Mouse (Mus musculus): Measurements from ENCODE around the gene Il17rc. TPM values are rescaled to one million over a fixed set of nuclear protein-coding genes. Genes with fewer than 3 reads are reported as not detected.

Il17rc gene
- 15.7 and 20.2 TPM in 2 replicates for polyA plus RNA-seq (2014; fragmentation: Nextera tagmentation; extraction: Ambion mirVana)

DNA sequence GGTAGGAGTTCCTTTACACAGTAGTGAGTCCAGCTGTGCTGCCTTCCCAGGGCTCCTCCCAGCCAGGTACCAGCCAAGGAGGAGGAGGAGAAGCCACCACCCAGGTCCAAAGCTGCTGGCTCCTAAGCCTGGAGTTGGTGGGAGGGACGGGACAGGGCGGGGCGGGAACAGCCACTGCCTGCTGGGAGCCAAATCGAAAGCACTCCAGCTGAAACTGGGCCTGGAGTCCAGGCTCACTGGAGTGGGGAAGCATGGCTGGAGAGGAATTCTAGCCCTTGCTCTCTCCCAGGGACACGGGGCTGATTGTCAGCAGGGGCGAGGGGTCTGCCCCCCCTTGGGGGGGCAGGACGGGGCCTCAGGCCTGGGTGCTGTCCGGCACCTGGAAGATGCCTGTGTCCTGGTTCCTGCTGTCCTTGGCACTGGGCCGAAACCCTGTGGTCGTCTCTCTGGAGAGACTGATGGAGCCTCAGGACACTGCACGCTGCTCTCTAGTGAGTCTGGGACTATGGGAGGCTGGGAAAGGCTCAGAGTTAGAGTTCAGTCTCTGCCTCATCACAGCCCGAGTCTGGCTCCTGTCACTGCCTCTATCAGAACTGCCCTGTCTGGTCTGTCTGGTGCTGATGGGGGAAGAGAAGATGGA lies at the start of gene Il17rc:
Il17rc (plus strand) TSS at position 131 of the 640 bp plus-strand sequence.
- peaks cover 7% of the 10 kb centered on the region; the same call in 1 of the 2 replicates for H3K4me1 ChIP-seq (ENCODE audit: control insufficient read depth, insufficient read depth, low read length)
- ATAC-seq (ENCODE audit: low read depth) (peak; percentile 31; the same call in 1 of the 2 replicates), DNase-seq (ENCODE audit: low spot score) (peak; percentile 59)
- peak within 1 kb of the TSS; percentile 53 for H3K9ac ChIP-seq (ENCODE audit: low read depth, low read length)
- WGBS: 19% methylated on average over 11 of the region's 12 CpGs
- H3K9me3 ChIP-seq (ENCODE audit: control insufficient read depth, low read length): no peaks in the 10 kb centered on the region
- no peaks in the 10 kb centered on the region for H3K36me3 ChIP-seq (ENCODE audit: control insufficient read depth, insufficient read depth, low read length)
- peak within 1 kb of the TSS; percentile 21 for H3K4me3 ChIP-seq (ENCODE audit: low read depth, low read length)
- peak within 1 kb of the TSS; percentile 52 for H3K4me2 ChIP-seq (ENCODE audit: low read depth, low read length)
- H3K27me3 ChIP-seq (replicated peaks; ENCODE audit: control insufficient read depth, insufficient read depth, low read length): peaks cover 23% of the 10 kb centered on the region
- H3K27ac ChIP-seq (replicated peaks; ENCODE audit: low read depth, low read length): peak within 1 kb of the TSS; percentile 3; the same call in 1 of the 2 replicates

DNA sequence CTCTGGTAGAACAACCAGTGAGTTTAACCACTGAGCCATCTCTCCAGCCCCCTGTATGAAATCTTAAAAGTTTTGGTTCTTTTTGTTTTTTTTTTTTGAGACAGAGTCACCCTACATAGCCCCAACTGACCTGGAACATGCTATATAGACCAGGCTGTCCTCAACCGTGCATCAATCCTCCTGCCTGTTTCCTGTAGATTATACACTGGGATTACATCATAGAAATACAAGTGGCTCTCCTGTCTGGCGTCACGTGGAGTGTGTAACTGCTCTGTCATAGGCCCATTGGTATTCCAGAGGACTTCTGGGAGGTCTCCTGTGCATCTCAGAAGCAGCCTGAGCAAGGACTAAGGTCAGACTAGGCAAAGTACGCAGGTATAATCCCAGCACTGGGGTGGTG lies 48.2 kb upstream of the Il17rc start:
- ATAC-seq (ENCODE audit: low read depth) (no peak), DNase-seq (ENCODE audit: low spot score) (no peak)
- Histone ChIP-seq H3K4me1 (ENCODE audit: control insufficient read depth, insufficient read depth, low read length) (peaks cover 9% of the 10 kb centered on the region), H3K9me3 (ENCODE audit: control insufficient read depth, low read length) (no peaks in the 10 kb centered on the region), H3K27me3 (replicated peaks; ENCODE audit: control insufficient read depth, insufficient read depth, low read length) (no peaks in the 10 kb centered on the region), H3K27ac (replicated peaks; ENCODE audit: low read depth, low read length) (no peak overlapping the region), H3K9ac (ENCODE audit: low read depth, low read length) (no peak overlapping the region), H3K4me3 (ENCODE audit: low read depth, low read length) (no peak overlapping the region), H3K36me3 (ENCODE audit: control insufficient read depth, insufficient read depth, low read length) (no peaks in the 10 kb centered on the region), H3K4me2 (ENCODE audit: low read depth, low read length) (no peak overlapping the region)
- 69% methylated on average over 4 of the region's 4 CpGs for WGBS

DNA sequence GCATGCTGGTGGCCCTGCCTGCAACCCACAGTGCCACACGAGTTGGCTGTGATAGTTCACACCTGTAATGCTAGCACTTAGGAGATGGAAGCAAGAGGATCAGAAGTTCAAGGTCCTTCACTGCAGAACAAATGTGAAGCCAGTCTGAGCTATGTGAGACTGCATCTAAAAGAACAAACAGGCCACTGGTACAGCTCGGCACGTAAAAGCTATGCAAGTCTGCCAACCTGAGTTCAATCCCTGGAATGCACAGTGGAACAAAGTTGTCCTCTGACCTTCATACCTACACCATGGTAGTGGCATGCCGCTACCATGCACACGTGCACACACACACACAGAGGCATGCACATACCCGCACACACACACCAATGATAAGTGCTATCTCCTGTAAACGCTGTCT lies 47.0 kb upstream of the Il17rc start:
- Histone ChIP-seq H3K9ac (ENCODE audit: low read depth, low read length) (no peak overlapping the region), H3K4me2 (ENCODE audit: low read depth, low read length) (no peak overlapping the region), H3K9me3 (ENCODE audit: control insufficient read depth, low read length) (no peaks in the 10 kb centered on the region), H3K27ac (replicated peaks; ENCODE audit: low read depth, low read length) (no peak overlapping the region), H3K36me3 (ENCODE audit: control insufficient read depth, insufficient read depth, low read length) (no peaks in the 10 kb centered on the region), H3K4me1 (ENCODE audit: control insufficient read depth, insufficient read depth, low read length) (peaks cover 4% of the 10 kb centered on the region; the same call in 1 of the 2 replicates), H3K27me3 (replicated peaks; ENCODE audit: control insufficient read depth, insufficient read depth, low read length) (no peaks in the 10 kb centered on the region), H3K4me3 (ENCODE audit: low read depth, low read length) (no peak overlapping the region)
- WGBS: 86% methylated on average over 7 of the region's 7 CpGs
- ATAC-seq (ENCODE audit: low read depth) (no peak), DNase-seq (ENCODE audit: low spot score) (no peak)

DNA sequence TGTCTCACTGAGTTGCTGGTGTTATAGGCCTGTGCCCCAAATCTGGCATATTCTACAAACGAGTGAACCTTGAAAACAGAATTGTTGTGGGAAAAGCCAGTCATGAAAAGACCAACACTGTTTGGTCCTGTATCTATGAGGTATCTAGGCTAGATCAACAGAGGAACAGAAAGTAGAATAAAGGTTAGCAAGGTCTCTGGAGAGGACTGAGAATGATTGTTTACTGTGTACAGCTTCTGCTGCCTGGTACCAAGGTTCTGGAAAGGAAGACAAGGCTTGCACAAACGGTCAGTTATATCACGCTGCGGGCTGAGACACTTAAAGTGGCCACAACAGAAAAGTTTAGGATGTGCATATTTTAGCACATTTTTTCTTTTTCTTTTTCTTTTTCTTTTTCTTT lies 44.5 kb upstream of the Il17rc start:
- H3K27ac ChIP-seq (replicated peaks; ENCODE audit: low read depth, low read length): no peak overlapping the region
- no peak overlapping the region for H3K9ac ChIP-seq (ENCODE audit: low read depth, low read length)
- H3K4me1 ChIP-seq (ENCODE audit: control insufficient read depth, insufficient read depth, low read length): no peaks in the 10 kb centered on the region
- H3K9me3 ChIP-seq (ENCODE audit: control insufficient read depth, low read length): no peaks in the 10 kb centered on the region
- no peaks in the 10 kb centered on the region for H3K36me3 ChIP-seq (ENCODE audit: control insufficient read depth, insufficient read depth, low read length)
- no peak overlapping the region for H3K4me3 ChIP-seq (ENCODE audit: low read depth, low read length)
- no peak overlapping the region for H3K4me2 ChIP-seq (ENCODE audit: low read depth, low read length)
- no peak for DNase-seq (ENCODE audit: low spot score)
- no peak for ATAC-seq (ENCODE audit: low read depth)
- WGBS: 83% methylated on average over 4 of the region's 4 CpGs
- H3K27me3 ChIP-seq (replicated peaks; ENCODE audit: control insufficient read depth, insufficient read depth, low read length): no peaks in the 10 kb centered on the region

DNA sequence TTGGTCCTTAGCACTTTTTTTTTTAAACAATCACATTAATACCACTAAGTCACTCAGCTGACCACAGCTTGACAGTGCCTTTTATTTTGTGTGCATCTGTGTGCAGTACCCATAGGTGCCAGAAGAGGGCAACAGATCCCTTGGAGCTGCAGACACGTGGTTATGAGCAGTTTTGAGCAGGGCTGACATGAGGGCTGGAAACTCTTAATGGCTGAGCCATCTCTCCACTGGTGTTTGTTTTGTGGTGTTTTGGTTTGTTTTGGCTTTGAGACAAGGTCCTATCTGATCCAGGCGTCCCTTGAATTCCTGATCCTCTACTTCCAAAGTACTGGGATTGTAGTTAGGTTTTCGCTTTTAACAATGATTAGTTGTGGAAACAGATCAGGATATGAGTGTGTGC lies 43.8 kb upstream of the Il17rc start:
- Histone ChIP-seq H3K4me1 (ENCODE audit: control insufficient read depth, insufficient read depth, low read length) (no peaks in the 10 kb centered on the region), H3K9me3 (ENCODE audit: control insufficient read depth, low read length) (no peaks in the 10 kb centered on the region), H3K4me2 (ENCODE audit: low read depth, low read length) (no peak overlapping the region), H3K36me3 (ENCODE audit: control insufficient read depth, insufficient read depth, low read length) (no peaks in the 10 kb centered on the region), H3K9ac (ENCODE audit: low read depth, low read length) (no peak overlapping the region), H3K27ac (replicated peaks; ENCODE audit: low read depth, low read length) (no peak overlapping the region), H3K4me3 (ENCODE audit: low read depth, low read length) (no peak overlapping the region), H3K27me3 (replicated peaks; ENCODE audit: control insufficient read depth, insufficient read depth, low read length) (no peaks in the 10 kb centered on the region)
- DNase-seq (ENCODE audit: low spot score): no peak
- 55% methylated on average over 3 of the region's 3 CpGs for WGBS
- no peak for ATAC-seq (ENCODE audit: low read depth)

- no peak overlapping the region for H3K4me3 ChIP-seq (ENCODE audit: low read depth, low read length)
- H3K36me3 ChIP-seq (ENCODE audit: control insufficient read depth, insufficient read depth, low read length): no peaks in the 10 kb centered on the region
- H3K27ac ChIP-seq (replicated peaks; ENCODE audit: low read depth, low read length): no peak overlapping the region
- H3K9me3 ChIP-seq (ENCODE audit: control insufficient read depth, low read length): no peaks in the 10 kb centered on the region
- WGBS: 86% methylated on average over 16 of the region's 16 CpGs
- DNase-seq (ENCODE audit: low spot score): no peak
- no peak overlapping the region for H3K4me2 ChIP-seq (ENCODE audit: low read depth, low read length)
- no peak for ATAC-seq (ENCODE audit: low read depth)
- H3K9ac ChIP-seq (ENCODE audit: low read depth, low read length): no peak overlapping the region
- H3K27me3 ChIP-seq (replicated peaks; ENCODE audit: control insufficient read depth, insufficient read depth, low read length): no peaks in the 10 kb centered on the region
- no peaks in the 10 kb centered on the region for H3K4me1 ChIP-seq (ENCODE audit: control insufficient read depth, insufficient read depth, low read length)
Measured at GRCm38 (mm10) chr6:113428006-113428405, 43.2 kb upstream of the Il17rc start.

DNA sequence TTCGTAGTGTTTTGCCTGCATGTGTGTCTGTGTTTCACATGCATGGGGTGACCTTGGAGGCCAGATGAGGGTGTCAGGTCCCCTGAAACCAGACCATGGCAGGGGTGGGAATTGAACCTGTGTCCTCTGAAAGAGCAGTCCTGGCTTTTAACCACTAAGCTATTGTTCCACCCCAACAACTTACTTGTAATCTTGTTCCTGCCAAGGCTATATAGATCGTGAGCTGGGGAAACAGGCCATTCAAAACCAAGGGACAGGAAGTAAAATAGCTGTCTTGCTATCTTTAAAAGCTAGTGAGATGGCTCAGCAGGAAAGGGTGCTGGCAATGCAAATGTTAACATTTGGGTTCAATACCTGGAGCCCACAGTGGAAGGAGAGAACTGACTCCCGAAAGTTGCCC lies 41.3 kb upstream of the Il17rc start:
- WGBS: 69% methylated on average over 3 of the region's 3 CpGs
- Histone ChIP-seq H3K27me3 (replicated peaks; ENCODE audit: control insufficient read depth, insufficient read depth, low read length) (no peaks in the 10 kb centered on the region), H3K4me2 (ENCODE audit: low read depth, low read length) (no peak overlapping the region), H3K4me1 (ENCODE audit: control insufficient read depth, insufficient read depth, low read length) (no peaks in the 10 kb centered on the region), H3K36me3 (ENCODE audit: control insufficient read depth, insufficient read depth, low read length) (no peaks in the 10 kb centered on the region), H3K4me3 (ENCODE audit: low read depth, low read length) (no peak overlapping the region), H3K27ac (replicated peaks; ENCODE audit: low read depth, low read length) (no peak overlapping the region), H3K9me3 (ENCODE audit: control insufficient read depth, low read length) (no peaks in the 10 kb centered on the region), H3K9ac (ENCODE audit: low read depth, low read length) (no peak overlapping the region)
- no peak for ATAC-seq (ENCODE audit: low read depth)
- DNase-seq (ENCODE audit: low spot score): no peak

- H3K4me3 ChIP-seq (ENCODE audit: low read depth, low read length): no peak overlapping the region
- H3K9ac ChIP-seq (ENCODE audit: low read depth, low read length): no peak overlapping the region
- no peak overlapping the region for H3K4me2 ChIP-seq (ENCODE audit: low read depth, low read length)
- DNase-seq (ENCODE audit: low spot score): no peak
- H3K27me3 ChIP-seq (replicated peaks; ENCODE audit: control insufficient read depth, insufficient read depth, low read length): no peaks in the 10 kb centered on the region
- 57% methylated on average over 3 of the region's 3 CpGs for WGBS
- no peaks in the 10 kb centered on the region for H3K4me1 ChIP-seq (ENCODE audit: control insufficient read depth, insufficient read depth, low read length)
- no peak overlapping the region for H3K27ac ChIP-seq (replicated peaks; ENCODE audit: low read depth, low read length)
- H3K36me3 ChIP-seq (ENCODE audit: control insufficient read depth, insufficient read depth, low read length): no peaks in the 10 kb centered on the region
- no peak for ATAC-seq (ENCODE audit: low read depth)
- no peaks in the 10 kb centered on the region for H3K9me3 ChIP-seq (ENCODE audit: control insufficient read depth, low read length)
Measured at GRCm38 (mm10) chr6:113430846-113431245, 40.4 kb upstream of the Il17rc start.

GRCm38 (mm10) chr6:113431801-113432200 lies 39.4 kb upstream of the Il17rc start:
- H3K4me1 ChIP-seq (ENCODE audit: control insufficient read depth, insufficient read depth, low read length): no peaks in the 10 kb centered on the region
- no peak overlapping the region for H3K27ac ChIP-seq (replicated peaks; ENCODE audit: low read depth, low read length)
- H3K36me3 ChIP-seq (ENCODE audit: control insufficient read depth, insufficient read depth, low read length): no peaks in the 10 kb centered on the region
- no peaks in the 10 kb centered on the region for H3K9me3 ChIP-seq (ENCODE audit: control insufficient read depth, low read length)
- ATAC-seq (ENCODE audit: low read depth): no peak
- no peak for DNase-seq (ENCODE audit: low spot score)
- no peak overlapping the region for H3K4me3 ChIP-seq (ENCODE audit: low read depth, low read length)
- 48% methylated on average over 3 of the region's 3 CpGs for WGBS
- H3K4me2 ChIP-seq (ENCODE audit: low read depth, low read length): no peak overlapping the region
- no peaks in the 10 kb centered on the region for H3K27me3 ChIP-seq (replicated peaks; ENCODE audit: control insufficient read depth, insufficient read depth, low read length)
- H3K9ac ChIP-seq (ENCODE audit: low read depth, low read length): no peak overlapping the region

All from embryonic facial prominence, embryonic 14.5 days (tissue).